Mouse (Mus musculus) CH12.LX (cell line): ENCODE results near the gene Zfp90. TPM values are rescaled to one million over a fixed set of nuclear protein-coding genes. Genes with fewer than 3 reads are reported as not detected.

Source experiments
- DNase-seq: peaks from one replicate; pipeline ENCODE4 v3.0.0-alpha.2; 2013; ENCODE audit errors: extremely low read depth
- H3K27ac ChIP-seq: 2 replicates; pipeline ENCODE4 v1.5.1; 2012; ENCODE audit warnings: low read depth, mild to moderate bottlenecking, control low read depth, moderate library complexity; ENCODE audit not compliant: insufficient read depth
- H3K27me3 ChIP-seq: replicated peaks from 2 replicates; pipeline ENCODE3; 2012; ENCODE audit warnings: inconsistent platforms
- H3K36me3 ChIP-seq, 2 experiments: replicated peaks in 1 of 2; 2 replicates each; pipeline versions ENCODE3 to v1.6.1; 2012; ENCODE audit warnings: inconsistent platforms in 1 of 2, low read length in 1 of 2, mild to moderate bottlenecking in 1 of 2, mixed read lengths in 1 of 2, moderate library complexity in 1 of 2; ENCODE audit not compliant: control insufficient read depth in 1 of 2, insufficient read depth in 1 of 2
- H3K4me1 ChIP-seq, 2 experiments: 2 replicates each; pipeline ENCODE4 v1.6.1; 2012; ENCODE audit warnings: inconsistent platforms in 1 of 2, moderate library complexity in 1 of 2; ENCODE audit not compliant: insufficient read depth in 2 of 2, control insufficient read depth in 1 of 2
- H3K4me2 ChIP-seq: 2 replicates; pipeline ENCODE4 v1.6.1; 2012; ENCODE audit warnings: low read depth, mild to moderate bottlenecking, control low read depth; ENCODE audit not compliant: poor library complexity, insufficient read depth, severe bottlenecking
- H3K4me3 ChIP-seq, 3 experiments: fragments of 150-350 bp in 1 of 3; sonication (generic) in 1 of 3; replicated peaks in 1 of 3; 2 replicates each; pipeline versions ENCODE3 to v1.5.1; 2011 to 2012; ENCODE audit warnings: low read depth in 2 of 3, low read length in 2 of 3, mild to moderate bottlenecking in 2 of 3, moderate library complexity in 2 of 3, control low read depth in 1 of 3, improper control_type of control experiment in 1 of 3, inconsistent platforms in 1 of 3, mixed read lengths in 1 of 3; ENCODE audit not compliant: poor library complexity in 1 of 3
- H3K79me2 ChIP-seq: replicated peaks from 2 replicates; pipeline ENCODE4 v1.6.1; 2012; ENCODE audit warnings: mild to moderate bottlenecking, moderate library complexity; ENCODE audit not compliant: control insufficient read depth, poor library complexity, insufficient read depth, severe bottlenecking; ENCODE audit errors: extremely low read depth
- H3K9ac ChIP-seq: 2 replicates; pipeline ENCODE4 v1.6.1; 2012; ENCODE audit warnings: low read depth, mild to moderate bottlenecking, control low read depth, moderate library complexity; ENCODE audit not compliant: insufficient read depth
- H3K9me3 ChIP-seq: replicated peaks from 2 replicates; pipeline ENCODE3; 2012; ENCODE audit warnings: low read length, inconsistent platforms, mixed read lengths
- CHD2 ChIP-seq: IDR thresholded peaks from 2 replicates; pipeline ENCODE4 v1.6.1; 2011; ENCODE audit warnings: low read length, improper control_type of control experiment
- CTCF ChIP-seq, 2 experiments: IDR thresholded peaks in 1 of 2; conservative IDR thresholded peaks in 1 of 2; 2 replicates each; pipeline ENCODE4 v1.5.1; 2011 to 2012; ENCODE audit warnings: low read depth in 2 of 2, low read length in 2 of 2, improper control_type of control experiment in 1 of 2, inconsistent platforms in 1 of 2, mild to moderate bottlenecking in 1 of 2, moderate library complexity in 1 of 2
- E2F4 ChIP-seq: IDR thresholded peaks from 2 replicates; pipeline ENCODE4 v1.6.1; 2011; ENCODE audit warnings: low read depth, low read length, improper control_type of control experiment; ENCODE audit not compliant: insufficient replicate concordance
- ELF1 ChIP-seq: IDR thresholded peaks from 2 replicates; pipeline ENCODE4 v1.6.1; 2014; ENCODE audit warnings: low read depth, mild to moderate bottlenecking, inconsistent platforms, low read length, improper control_type of control experiment
- ETS1 ChIP-seq: conservative IDR thresholded peaks from 2 replicates; pipeline ENCODE4 v1.6.1; 2012; ENCODE audit warnings: low read depth, mild to moderate bottlenecking, inconsistent platforms, low read length, improper control_type of control experiment, moderate library complexity
- HCFC1 ChIP-seq: IDR thresholded peaks from 2 replicates; pipeline ENCODE4 v1.6.1; 2012; ENCODE audit warnings: low read depth, mild to moderate bottlenecking, inconsistent platforms, low read length, improper control_type of control experiment
- IRF4 ChIP-seq: IDR thresholded peaks from 2 replicates; pipeline ENCODE4 v1.6.1; 2014; ENCODE audit warnings: low read depth, mild to moderate bottlenecking, inconsistent platforms, low read length, improper control_type of control experiment
- MAFK ChIP-seq: IDR thresholded peaks from 2 replicates; pipeline ENCODE4 v1.6.1; 2011; ENCODE audit warnings: low read length, improper control_type of control experiment; ENCODE audit not compliant: insufficient replicate concordance
- MAX ChIP-seq: IDR thresholded peaks from 2 replicates; pipeline ENCODE4 v1.6.1; 2011; ENCODE audit warnings: low read length, improper control_type of control experiment
- NRF1 ChIP-seq: IDR thresholded peaks from 2 replicates; pipeline ENCODE4 v1.6.1; 2014; ENCODE audit warnings: low read depth, mild to moderate bottlenecking, inconsistent platforms, low read length, improper control_type of control experiment, moderate library complexity
- RAD21 ChIP-seq: IDR thresholded peaks from 2 replicates; pipeline ENCODE4 v1.6.1; 2011; ENCODE audit warnings: low read depth, mild to moderate bottlenecking, low read length, improper control_type of control experiment, moderate library complexity
- RCOR1 ChIP-seq: conservative IDR thresholded peaks from 2 replicates; pipeline ENCODE4 v1.6.1; 2012; ENCODE audit warnings: low read depth, mild to moderate bottlenecking, inconsistent platforms, low read length, improper control_type of control experiment
- SMC3 ChIP-seq: IDR thresholded peaks from 2 replicates; pipeline ENCODE4 v1.6.1; 2011; ENCODE audit warnings: low read depth, low read length, improper control_type of control experiment
- UBTF ChIP-seq: IDR thresholded peaks from 2 replicates; pipeline ENCODE4 v1.6.1; 2012; ENCODE audit warnings: low read depth, mild to moderate bottlenecking, inconsistent platforms, low read length, improper control_type of control experiment, moderate library complexity
- USF2 ChIP-seq: conservative IDR thresholded peaks from 2 replicates; pipeline ENCODE4 v1.6.1; 2011; ENCODE audit warnings: low read depth, low read length, improper control_type of control experiment
- ZC3H11A ChIP-seq: IDR thresholded peaks from 2 replicates; pipeline ENCODE4 v1.6.1; 2012; ENCODE audit warnings: low read depth, mild to moderate bottlenecking, inconsistent platforms, low read length, improper control_type of control experiment
- dilution Hi-C: fragments of 300-500 bp; cut with MboI; formaldehyde crosslinking; loops from 2 replicates; pipeline ENCODE4 v1.14.3; 2020; ENCODE audit warnings: low sequenced_read_pairs; ENCODE audit not compliant: extremely low pct_unique_long_range_greater_than_20kb, extremely low pct_ligation_motif_present
- in situ Hi-C: fragments of 300-500 bp; cut with MboI; formaldehyde crosslinking; loops from 3 replicates; pipeline ENCODE4 v1.14.3; 2019; ENCODE audit warnings: low sequenced_read_pairs, low pct_ligation_motif_present, low pct_unique_long_range_greater_than_20kb, mixed read lengths
- polyA plus RNA-seq: library from polyadenylated mRNA; unstranded; fragments of >175 nt; gene quantifications from 2 replicates; pipeline ENCODE4 v1.2.1, GENCODE M21; 2012; ENCODE audit warnings: low read depth; ENCODE audit not compliant: insufficient read length
- total RNA-seq, 2 experiments: library from RNA; depleted of rRNA; stranded (reverse); fragments of 300-350 nt in 1 of 2; fragments of >200 nt in 1 of 2; gene quantifications; 2 replicates each; pipeline ENCODE4 v1.2.3; 2012 to 2014

Zfp90 gene
- total and polyA plus RNA-seq, 3 experiments, result 1.8 to 3.5 (median 3.0) TPM

- peak; percentile 66 for DNase-seq
- dilution Hi-C loops (no loop called here), in situ Hi-C loops (loop anchor here (10.0 kb wide), 2 partner anchors 133 to 253 kb away; no protein-coding TSS in a partner anchor)
- Histone ChIP-seq H3K4me2 (peak overlapping the region; percentile 67; the same call in 1 of the 2 replicates), H3K27ac (no peak overlapping the region), H3K4me3 (no peak overlapping the region), H3K4me1 (peaks cover 3 to 22% of the 10 kb centered on the region in 2 experiments), H3K27me3 (peaks cover 5% of the 10 kb centered on the region), H3K79me2 (no peaks in the 10 kb centered on the region; the same call in 1 of the 2 replicates), H3K9me3 (no peaks in the 10 kb centered on the region), H3K9ac (no peak overlapping the region), H3K36me3 (no peaks in the 10 kb centered on the region)
- TF ChIP-seq MAX (peak; percentile 39; the same call in 1 of the 2 replicates), NRF1 (0 out of 2 replicates have a peak, but pooled peaks have one; percentile 34), RAD21 (peak; percentile 79), ETS1 (no peak), RCOR1 (no peak), HCFC1 (peak; percentile 42; the same call in 1 of the 2 replicates), IRF4 (peak; percentile 40; the same call in 1 of the 2 replicates), CTCF (conservative IDR thresholded peaks at IDR 0.05 in 1 of 2, IDR thresholded peaks at IDR 0.05 in 1 of 2; ENCODE audit: low read depth in 2 of 2, low read length in 2 of 2) (peak; percentile 53 to 85), USF2 (no peak), SMC3 (peak; percentile 63)
Measured at GRCm38 (mm10) chr8:106411783-106412451, 3.2 kb upstream of the Zfp90 start.

- Histone ChIP-seq H3K4me3 (no peak overlapping the region), H3K27ac (no peak overlapping the region), H3K9ac (no peak overlapping the region), H3K4me1 (peaks cover 0 to 8% of the 10 kb centered on the region in 2 experiments; a peak in 1 of 4 replicates), H3K4me2 (no peak overlapping the region), H3K36me3 (peaks cover 0 to 36% of the 10 kb centered on the region in 2 experiments), H3K27me3 (no peaks in the 10 kb centered on the region), H3K79me2 (no peaks in the 10 kb centered on the region; the same call in 1 of the 2 replicates), H3K9me3 (peaks cover under 1% of the 10 kb centered on the region)
- no peak for DNase-seq
- TF ChIP-seq MAFK (no peak), ZC3H11A (no peak), UBTF (no peak), ELF1 (no peak), CHD2 (no peak), E2F4 (no peak)
- in situ Hi-C loops (loop anchor here (10.0 kb wide), 2 partner anchors 127 to 247 kb away; no protein-coding TSS in a partner anchor), dilution Hi-C loops (no loop called here)
Measured at GRCm38 (mm10) chr8:106417692-106418091, 2.6 kb downstream of the Zfp90 start.
